Mouse (Mus musculus) liver, adult 2 months (tissue): ENCODE measurements around the gene Hmcn2. TPM values are rescaled to one million over a fixed set of nuclear protein-coding genes. Genes with fewer than 3 reads are reported as not detected.

Experiments used
- DNase-seq: peaks from one replicate; pipeline ENCODE4 v3.0.0-alpha.2; 2011; ENCODE audit warnings: low read depth, low spot score; ENCODE audit errors: extremely low read depth
- H3K27ac ChIP-seq: fragments of 200-500 bp; replicated peaks from 2 replicates; pipeline ENCODE4 v1.5.1; 2012; ENCODE audit warnings: low read depth, mild to moderate bottlenecking, control low read depth, inconsistent platforms, low read length; ENCODE audit not compliant: insufficient read depth
- H3K27me3 ChIP-seq: fragments of 200-500 bp; 2 replicates; pipeline ENCODE4 v1.6.1; 2012; ENCODE audit warnings: mild to moderate bottlenecking, moderate library complexity, low read length, inconsistent platforms; ENCODE audit not compliant: control insufficient read depth, insufficient read depth
- H3K36me3 ChIP-seq: fragments of 200-500 bp; 2 replicates; pipeline ENCODE4 v1.6.1; 2012; ENCODE audit warnings: low read length, inconsistent platforms; ENCODE audit not compliant: control insufficient read depth, insufficient read depth
- H3K4me1 ChIP-seq: fragments of 200-500 bp; 2 replicates; pipeline ENCODE4 v1.6.1; 2011; ENCODE audit warnings: low read length; ENCODE audit not compliant: control insufficient read depth, insufficient read depth
- H3K4me3 ChIP-seq: fragments of 200-500 bp; 2 replicates; pipeline ENCODE4 v1.5.1; 2011; ENCODE audit warnings: low read depth, mild to moderate bottlenecking, control low read depth, low read length, moderate library complexity; ENCODE audit not compliant: insufficient read depth
- H3K79me2 ChIP-seq: fragments of 200-500 bp; 2 replicates; pipeline ENCODE4 v1.6.1; 2012; ENCODE audit warnings: inconsistent platforms, mild to moderate bottlenecking, low read length, moderate library complexity; ENCODE audit not compliant: control insufficient read depth, insufficient read depth
- H3K9ac ChIP-seq: fragments of 200-500 bp; 2 replicates; pipeline ENCODE4 v1.6.1; 2012; ENCODE audit warnings: low read depth, mild to moderate bottlenecking, control low read depth, inconsistent platforms, low read length
- CTCF ChIP-seq: fragments of 200-500 bp; IDR thresholded peaks from 2 replicates; pipeline ENCODE4 v1.5.1; 2011; ENCODE audit warnings: low read depth, low read length, control low read depth
- POLR2A ChIP-seq: fragments of 200-500 bp; IDR thresholded peaks from 2 replicates; pipeline ENCODE4 v1.6.1; 2011; ENCODE audit warnings: low read length, control low read depth; ENCODE audit not compliant: insufficient read depth; ENCODE audit errors: extremely low read depth
- WGBS: fragments of 180-500 bp; shearing (Covaris S2); methylation state at CpG from one replicate; pipeline ENCODE4 v1.1.7; 2018; 5-methylcytosine and 5-hydroxymethylcytosine counted together
- polyA plus RNA-seq: library from polyadenylated mRNA; depleted of rRNA; stranded (reverse); fragments of >200 nt; gene quantifications from 2 replicates; pipeline ENCODE4 v1.2.3, GENCODE M21; 2012
- total RNA-seq: library from RNA; depleted of rRNA; stranded (reverse); fragments of >200 nt; gene quantifications from 2 replicates; pipeline ENCODE4 v1.2.3, GENCODE M21; 2014

The Hmcn2 gene
- total and polyA plus RNA-seq, 2 experiments = 0.46 to 1.8 TPM

DNA sequence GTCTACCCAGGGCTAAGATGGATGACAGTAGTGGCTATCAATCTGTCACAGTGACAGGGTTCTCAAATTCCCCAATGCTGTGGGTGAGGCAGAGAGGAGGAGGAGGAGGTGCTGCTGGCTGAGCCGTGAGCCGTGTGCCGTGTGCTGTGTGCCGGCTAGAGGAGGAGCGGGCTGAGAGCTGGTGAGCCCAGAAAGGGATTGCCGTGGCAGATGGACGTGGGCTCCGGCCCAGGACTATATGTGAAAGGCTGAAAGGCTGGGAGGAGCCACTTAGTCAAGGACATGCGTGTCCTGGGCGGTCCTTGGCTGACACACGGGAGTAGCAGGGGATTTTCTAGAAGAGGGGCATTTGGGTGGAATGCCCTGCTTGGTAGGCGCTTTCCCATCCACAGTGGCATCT lies 31.3 kb upstream of the Hmcn2 start:
- no peak overlapping the region for H3K27ac ChIP-seq
- no peaks in the 10 kb centered on the region for H3K4me1 ChIP-seq
- no peaks in the 10 kb centered on the region for H3K27me3 ChIP-seq
- no peaks in the 10 kb centered on the region for H3K36me3 ChIP-seq
- 94% methylated on average over 12 of the region's 12 CpGs for WGBS
- H3K79me2 ChIP-seq = no peaks in the 10 kb centered on the region
- DNase-seq = no peak
- no peak overlapping the region for H3K4me3 ChIP-seq
- no peak overlapping the region for H3K9ac ChIP-seq
- no peak for TF ChIP-seq CTCF
- no peak for TF ChIP-seq POLR2A

- DNase-seq = no peak
- Histone ChIP-seq H3K9ac (no peak overlapping the region), H3K36me3 (no peaks in the 10 kb centered on the region), H3K27ac (no peak overlapping the region), H3K79me2 (no peaks in the 10 kb centered on the region), H3K4me3 (no peak overlapping the region), H3K4me1 (no peaks in the 10 kb centered on the region), H3K27me3 (no peaks in the 10 kb centered on the region)
- 78% methylated on average over 5 of the region's 5 CpGs for WGBS
- no peak for TF ChIP-seq POLR2A
Observed at GRCm38 (mm10) chr2:31284531-31284930, 29.7 kb upstream of the Hmcn2 start.

- no peaks in the 10 kb centered on the region for H3K27me3 ChIP-seq
- TF ChIP-seq CTCF = peak; percentile 100
- no peak for TF ChIP-seq POLR2A
- no peaks in the 10 kb centered on the region for H3K4me1 ChIP-seq
- no peak overlapping the region for H3K9ac ChIP-seq
- no peak overlapping the region; the same call in 1 of the 2 replicates for H3K4me3 ChIP-seq
- no peaks in the 10 kb centered on the region for H3K36me3 ChIP-seq
- WGBS = 5% methylated on average over 6 of the region's 6 CpGs
- DNase-seq = peak; percentile 16
- H3K27ac ChIP-seq = no peak overlapping the region
- H3K79me2 ChIP-seq = no peaks in the 10 kb centered on the region
Observed at GRCm38 (mm10) chr2:31291421-31291820, 22.8 kb upstream of the Hmcn2 start.

GRCm38 (mm10) chr2:31294985-31295384 lies 19.2 kb upstream of the Hmcn2 start:
- no peak overlapping the region for H3K27ac ChIP-seq
- WGBS = 0% methylated on average over 4 of the region's 4 CpGs
- 0 out of 2 replicates have a peak, but pooled peaks cover 2% of the 10 kb centered on the region for H3K4me1 ChIP-seq
- TF ChIP-seq POLR2A (no peak), CTCF (peak; percentile 90)
- H3K79me2 ChIP-seq = no peaks in the 10 kb centered on the region
- H3K9ac ChIP-seq = no peak overlapping the region
- no peaks in the 10 kb centered on the region for H3K36me3 ChIP-seq
- no peaks in the 10 kb centered on the region for H3K27me3 ChIP-seq
- H3K4me3 ChIP-seq = no peak overlapping the region
- DNase-seq = peak; percentile 10

DNA sequence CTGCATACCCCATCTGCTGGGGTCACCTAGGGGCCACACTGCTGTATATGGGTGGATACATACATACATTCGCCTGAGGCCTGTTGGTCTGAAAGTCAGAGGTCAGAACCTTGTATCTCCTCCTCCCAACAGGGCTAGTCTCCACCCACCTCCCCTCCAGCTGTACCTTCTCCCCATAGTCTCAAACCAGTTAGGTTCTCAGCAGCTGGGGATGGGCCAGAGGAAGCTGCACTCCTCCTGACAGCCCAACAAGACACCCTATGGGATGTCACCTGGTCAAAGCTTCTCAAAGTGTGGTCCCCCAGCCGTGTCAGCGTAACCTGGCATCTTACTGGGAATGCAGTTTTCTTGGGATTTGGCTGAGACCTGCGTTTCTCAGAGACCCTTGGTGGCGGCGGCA lies 17.8 kb upstream of the Hmcn2 start:
- TF ChIP-seq POLR2A (no peak), CTCF (no peak)
- 93% methylated on average over 6 of the region's 6 CpGs for WGBS
- H3K9ac ChIP-seq = no peak overlapping the region

DNA sequence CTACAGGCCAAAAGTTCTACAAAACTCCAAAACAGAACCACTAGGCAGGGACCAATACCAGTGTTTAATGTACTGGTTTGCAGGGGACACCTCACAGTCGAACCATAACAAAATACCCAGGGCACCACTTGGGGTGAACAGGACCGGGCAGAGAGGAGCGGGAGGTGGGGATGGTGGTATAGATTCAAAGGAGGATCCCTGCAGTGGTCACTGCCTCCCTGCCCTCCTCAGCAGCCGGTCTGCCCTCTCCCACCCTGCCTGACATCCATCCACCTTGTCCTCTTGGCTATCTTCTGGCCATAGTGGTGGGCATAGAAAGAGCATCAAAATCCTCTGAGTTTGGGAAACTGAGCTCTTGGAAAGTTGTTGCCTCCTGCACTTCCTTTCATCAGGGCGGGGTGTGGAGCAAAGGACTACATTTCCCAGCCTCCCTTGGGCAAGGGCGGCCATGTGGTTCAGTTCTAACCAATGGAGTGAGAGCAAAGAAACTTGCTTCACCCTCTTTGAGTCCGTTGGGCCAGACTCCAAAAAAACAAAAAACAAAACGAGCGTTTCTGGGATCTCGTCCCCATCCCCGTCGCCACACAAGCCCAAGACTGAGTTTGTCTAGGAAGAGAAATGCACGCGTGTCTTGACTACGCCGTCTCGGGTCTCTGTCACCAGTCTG lies 16.5 kb upstream of the Hmcn2 start:
- TF ChIP-seq CTCF (no peak), POLR2A (no peak)
- H3K4me3 ChIP-seq = peak overlapping the region; percentile 42
- H3K36me3 ChIP-seq = no peaks in the 10 kb centered on the region
- H3K4me1 ChIP-seq = 0 out of 2 replicates have a peak, but pooled peaks cover 2% of the 10 kb centered on the region
- no peaks in the 10 kb centered on the region for H3K27me3 ChIP-seq
- DNase-seq = peak; percentile 69
- H3K27ac ChIP-seq = no peak overlapping the region
- no peak overlapping the region for H3K9ac ChIP-seq
- WGBS = 10% methylated on average over 17 of the region's 17 CpGs
- no peaks in the 10 kb centered on the region for H3K79me2 ChIP-seq

More for the DNA sequence above, 17.8 kb upstream of the Hmcn2 start:
- no peak overlapping the region for H3K27ac ChIP-seq
- DNase-seq = no peak
- H3K79me2 ChIP-seq = no peaks in the 10 kb centered on the region
- no peaks in the 10 kb centered on the region for H3K36me3 ChIP-seq
- no peak overlapping the region for H3K4me3 ChIP-seq
- H3K27me3 ChIP-seq = no peaks in the 10 kb centered on the region
- 0 out of 2 replicates have a peak, but pooled peaks cover 2% of the 10 kb centered on the region for H3K4me1 ChIP-seq
